Mouse (Mus musculus): ENCODE results near the gene Zfp383. TPM values are rescaled to one million over a fixed set of nuclear protein-coding genes. Genes with fewer than 3 reads are reported as not detected.
"Not testable (repeated sequence)": the region's sequence is repeated elsewhere in the genome, so short reads cannot be mapped to it uniquely, and the experiment has no call there.

Zfp383 gene
- polyA plus RNA-seq, 1 experiment from 2014 or later: 8.6 TPM

- Histone ChIP-seq H3K36me3 (ENCODE audit: control insufficient read depth, insufficient read depth, low read length) (peaks cover 2% of the 10 kb centered on the region; the same call in 1 of the 2 replicates), H3K4me3 (ENCODE audit: low read depth, low read length) (peak within 1 kb of the TSS; percentile 42), H3K9me3 (ENCODE audit: control insufficient read depth, low read length) (no peaks in the 10 kb centered on the region), H3K4me1 (ENCODE audit: control insufficient read depth, insufficient read depth, low read length) (no peaks in the 10 kb centered on the region), H3K27ac (ENCODE audit: low read depth, low read length) (peak within 1 kb of the TSS; percentile 77), H3K27me3 (ENCODE audit: control insufficient read depth, insufficient read depth, low read length) (no peaks in the 10 kb centered on the region), H3K9ac (ENCODE audit: low read length) (peak within 1 kb of the TSS; percentile 74), H3K4me2 (peak within 1 kb of the TSS; percentile 49)
- WGBS: 2% methylated on average over 52 of the region's 52 CpGs
- ATAC-seq (ENCODE audit: low FRiP score) (peak; percentile 96), DNase-seq (ENCODE audit: low spot score, missing footprints) (peak; percentile 98)
These were observed 45.7 kb downstream of the Zfp383 start, which contains the start of gene Zfp74 for GRCm38 (mm10) chr7:29953513-29954401. Gene Zfp74 (minus strand): TSS chr7:29954089.

DNA sequence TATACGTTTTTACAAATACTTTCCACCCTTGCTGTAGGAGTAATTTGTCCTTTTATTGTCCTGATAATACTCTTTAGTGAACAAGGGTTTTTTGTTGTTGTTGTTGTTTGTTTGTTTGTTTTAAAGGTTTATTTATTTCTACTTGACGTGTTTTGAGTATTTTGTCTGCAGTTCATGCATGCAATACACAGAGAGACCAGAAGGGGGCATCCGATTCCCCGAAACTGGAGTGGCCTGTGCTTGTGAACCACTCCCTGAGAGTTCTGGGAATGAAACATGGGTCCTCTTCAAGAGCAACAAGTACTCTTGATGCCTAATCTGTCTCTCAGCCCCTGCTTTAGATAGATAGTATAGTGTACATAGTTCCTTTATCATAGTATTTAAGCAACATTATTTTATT, 46.7 kb downstream of the Zfp383 start:
- no peaks in the 10 kb centered on the region for H3K27me3 ChIP-seq (ENCODE audit: control insufficient read depth, insufficient read depth, low read length)
- no peak overlapping the region; the same call in 1 of the 2 replicates for H3K4me2 ChIP-seq
- ATAC-seq (ENCODE audit: low FRiP score) (no peak), DNase-seq (ENCODE audit: low spot score, missing footprints) (peak; percentile 93)
- no peak overlapping the region for H3K27ac ChIP-seq (ENCODE audit: low read depth, low read length)
- no peak overlapping the region for H3K9ac ChIP-seq (ENCODE audit: low read length)
- WGBS: 19% methylated on average over 4 of the region's 4 CpGs
- H3K9me3 ChIP-seq (ENCODE audit: control insufficient read depth, low read length): no peaks in the 10 kb centered on the region
- H3K4me3 ChIP-seq (ENCODE audit: low read depth, low read length): no peak overlapping the region; the same call in 1 of the 2 replicates
- H3K4me1 ChIP-seq (ENCODE audit: control insufficient read depth, insufficient read depth, low read length): no peaks in the 10 kb centered on the region
- peaks cover 2% of the 10 kb centered on the region; the same call in 1 of the 2 replicates for H3K36me3 ChIP-seq (ENCODE audit: control insufficient read depth, insufficient read depth, low read length)

DNA sequence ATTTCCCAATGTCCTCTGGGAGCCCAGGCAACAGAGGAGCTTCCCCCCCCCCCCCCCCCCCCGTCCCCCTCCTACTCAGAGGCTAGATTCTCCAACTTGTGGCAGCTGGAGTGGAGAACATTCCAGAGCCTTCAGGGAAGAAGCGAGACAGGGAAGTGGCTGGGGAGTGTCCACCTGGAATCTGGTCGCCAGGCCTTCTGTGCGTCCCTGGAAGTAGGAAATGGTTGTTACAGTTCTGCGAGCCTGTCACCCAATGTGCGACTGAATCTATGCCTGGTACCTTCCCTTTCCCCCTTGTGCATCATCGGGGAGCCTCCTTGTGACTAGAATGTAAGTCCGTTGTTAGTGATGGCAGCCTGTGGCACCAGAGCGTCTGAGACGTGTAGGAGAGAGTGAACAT, 48.2 kb downstream of the Zfp383 start:
- H3K27ac ChIP-seq (ENCODE audit: low read depth, low read length): no peak overlapping the region
- no peak overlapping the region for H3K9ac ChIP-seq (ENCODE audit: low read length)
- no peak overlapping the region for H3K4me2 ChIP-seq
- no peaks in the 10 kb centered on the region for H3K4me1 ChIP-seq (ENCODE audit: control insufficient read depth, insufficient read depth, low read length)
- no peak overlapping the region for H3K4me3 ChIP-seq (ENCODE audit: low read depth, low read length)
- H3K36me3 ChIP-seq (ENCODE audit: control insufficient read depth, insufficient read depth, low read length): 0 out of 2 replicates have a peak, but pooled peaks cover under 1% of the 10 kb centered on the region
- no peaks in the 10 kb centered on the region for H3K27me3 ChIP-seq (ENCODE audit: control insufficient read depth, insufficient read depth, low read length)
- ATAC-seq (ENCODE audit: low FRiP score) (no peak), DNase-seq (ENCODE audit: low spot score, missing footprints) (peak; percentile 69)
- no peaks in the 10 kb centered on the region for H3K9me3 ChIP-seq (ENCODE audit: control insufficient read depth, low read length)
- WGBS: 68% methylated on average over 9 of the region's 10 CpGs

GRCm38 (mm10) chr7:29958125-29958724, 50.2 kb downstream of the Zfp383 start:
- H3K27me3 ChIP-seq (ENCODE audit: control insufficient read depth, insufficient read depth, low read length): no peaks in the 10 kb centered on the region

DNA sequence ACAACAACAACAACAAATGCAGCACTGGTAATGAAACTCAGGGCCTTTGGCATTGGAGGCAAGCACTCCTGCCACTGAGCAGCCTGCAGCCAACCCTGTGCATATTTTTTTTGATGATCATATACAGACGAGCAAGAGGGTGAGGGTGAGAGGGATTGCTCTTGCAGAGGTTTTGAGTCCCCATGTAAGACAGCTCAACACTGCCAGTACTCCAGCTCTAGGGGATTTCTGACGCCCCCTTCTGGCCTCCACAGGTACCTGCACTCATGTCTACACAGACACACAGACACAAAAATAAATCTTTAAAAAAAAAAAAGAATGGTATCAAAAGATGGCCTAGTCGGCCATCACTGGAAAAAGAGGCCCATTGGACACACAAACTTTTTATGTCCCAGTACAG, 51.0 kb downstream of the Zfp383 start:
- no peak overlapping the region for H3K4me2 ChIP-seq
- no peak overlapping the region for H3K9ac ChIP-seq (ENCODE audit: low read length)
- H3K27ac ChIP-seq (ENCODE audit: low read depth, low read length): no peak overlapping the region
- H3K4me3 ChIP-seq (ENCODE audit: low read depth, low read length): no peak overlapping the region
- H3K36me3 ChIP-seq (ENCODE audit: control insufficient read depth, insufficient read depth, low read length): no peaks in the 10 kb centered on the region
- DNase-seq (ENCODE audit: low spot score, missing footprints): peak; percentile 77
- H3K27me3 ChIP-seq (ENCODE audit: control insufficient read depth, insufficient read depth, low read length): no peaks in the 10 kb centered on the region
- no peaks in the 10 kb centered on the region for H3K9me3 ChIP-seq (ENCODE audit: control insufficient read depth, low read length)
- WGBS: 61% methylated on average over 3 of the region's 3 CpGs
- no peaks in the 10 kb centered on the region for H3K4me1 ChIP-seq (ENCODE audit: control insufficient read depth, insufficient read depth, low read length)
- ATAC-seq (ENCODE audit: low FRiP score): no peak

More at GRCm38 (mm10) chr7:29958125-29958724, 50.2 kb downstream of the Zfp383 start:
- DNase-seq (ENCODE audit: low spot score, missing footprints): peak; percentile 64
- WGBS: 86% methylated on average over 11 of the region's 11 CpGs
- Histone ChIP-seq H3K4me1 (ENCODE audit: control insufficient read depth, insufficient read depth, low read length) (no peaks in the 10 kb centered on the region), H3K27ac (ENCODE audit: low read depth, low read length) (no peak overlapping the region), H3K36me3 (ENCODE audit: control insufficient read depth, insufficient read depth, low read length) (no peaks in the 10 kb centered on the region), H3K9me3 (ENCODE audit: control insufficient read depth, low read length) (no peaks in the 10 kb centered on the region), H3K9ac (ENCODE audit: low read length) (no peak overlapping the region), H3K4me2 (no peak overlapping the region), H3K4me3 (ENCODE audit: low read depth, low read length) (no peak overlapping the region)
- ATAC-seq (ENCODE audit: low FRiP score): no peak

GRCm38 (mm10) chr7:29965115-29965810, 57.2 kb downstream of the Zfp383 start:
- not testable (repeated sequence) for H3K4me1 ChIP-seq (ENCODE audit: control insufficient read depth, insufficient read depth, low read length); H3K27ac ChIP-seq (ENCODE audit: low read depth, low read length); H3K4me2 ChIP-seq; H3K9ac ChIP-seq (ENCODE audit: low read length); H3K9me3 ChIP-seq (ENCODE audit: control insufficient read depth, low read length); H3K4me3 ChIP-seq (ENCODE audit: low read depth, low read length); H3K27me3 ChIP-seq (ENCODE audit: control insufficient read depth, insufficient read depth, low read length); ATAC-seq (ENCODE audit: low FRiP score); H3K36me3 ChIP-seq (ENCODE audit: control insufficient read depth, insufficient read depth, low read length)
- DNase-seq (ENCODE audit: low spot score, missing footprints): peak; percentile 35
- WGBS: 47% methylated on average over 32 of the region's 39 CpGs

Small RNA genes lying within 50 kb of the gene (microRNA-seq; reads per million reads assigned to microRNA genes)
- gene Mir7668: 0.57 reads per million

Other genes starting within 250 kb of the Zfp383 start
- gene Catsperg2, start 181.2 kb upstream of the Zfp383 start, polyA plus RNA-seq (2014; fragmentation: Nextera tagmentation; extraction: Ambion mirVana): 0.07 TPM in 1 of 2 replicates, not detected in the other
- gene Zfp84, start 139.7 kb upstream of the Zfp383 start, polyA plus RNA-seq (2014; fragmentation: Nextera tagmentation; extraction: Ambion mirVana): 17.9 and 19.3 TPM in 2 replicates
- 8.5 and 9.8 TPM in 2 replicates for gene Zfp30, start 124.2 kb upstream of the Zfp383 start, polyA plus RNA-seq (2014; fragmentation: Nextera tagmentation; extraction: Ambion mirVana)
- gene Zfp790, start 92.1 kb upstream of the Zfp383 start, polyA plus RNA-seq (2014; fragmentation: Nextera tagmentation; extraction: Ambion mirVana): 20.6 and 25.3 TPM in 2 replicates
- 12.5 and 12.6 TPM in 2 replicates for gene Zfp940, start 54.6 kb upstream of the Zfp383 start, polyA plus RNA-seq (2014; fragmentation: Nextera tagmentation; extraction: Ambion mirVana)
- 10.3 and 12.1 TPM in 2 replicates for gene Zfp420, start 48.2 kb upstream of the Zfp383 start, polyA plus RNA-seq (2014; fragmentation: Nextera tagmentation; extraction: Ambion mirVana)
- gene Zfp27, start 1.7 kb upstream of the Zfp383 start, polyA plus RNA-seq (2014; fragmentation: Nextera tagmentation; extraction: Ambion mirVana): 14.7 and 15.3 TPM in 2 replicates
- gene Zfp74, start 45.9 kb downstream of the Zfp383 start, polyA plus RNA-seq (2014; fragmentation: Nextera tagmentation; extraction: Ambion mirVana): 10.6 and 12.6 TPM in 2 replicates
- gene Zfp568, start 75.7 kb downstream of the Zfp383 start, polyA plus RNA-seq (2014; fragmentation: Nextera tagmentation; extraction: Ambion mirVana): 11.7 and 13.0 TPM in 2 replicates
- gene Zfp14, start 143.2 kb downstream of the Zfp383 start, polyA plus RNA-seq (2014; fragmentation: Nextera tagmentation; extraction: Ambion mirVana): 6.1 and 6.2 TPM in 2 replicates
- 7.4 and 8.8 TPM in 2 replicates for gene Zfp82, start 164.7 kb downstream of the Zfp383 start, polyA plus RNA-seq (2014; fragmentation: Nextera tagmentation; extraction: Ambion mirVana)
- 1.2 and 2.4 TPM in 2 replicates for gene Gm26920, start 182.2 kb downstream of the Zfp383 start, polyA plus RNA-seq (2014; fragmentation: Nextera tagmentation; extraction: Ambion mirVana)
- gene Zfp566, start 182.3 kb downstream of the Zfp383 start, polyA plus RNA-seq (2014; fragmentation: Nextera tagmentation; extraction: Ambion mirVana): 14.8 and 15.7 TPM in 2 replicates
- gene Zfp260, start 186.6 kb downstream of the Zfp383 start, polyA plus RNA-seq (2014; fragmentation: Nextera tagmentation; extraction: Ambion mirVana): 138 and 139 TPM in 2 replicates
- gene Zfp382, start 213.7 kb downstream of the Zfp383 start, polyA plus RNA-seq (2014; fragmentation: Nextera tagmentation; extraction: Ambion mirVana): 4.4 and 5.8 TPM in 2 replicates

All from midbrain, embryonic 11.5 days (tissue).